Mouse (Mus musculus) stomach, postnatal 0 days (tissue): Measurements from ENCODE around the gene Lin28a. TPM values are rescaled to one million over a fixed set of nuclear protein-coding genes. Genes with fewer than 3 reads are reported as not detected.

Source experiments
- ATAC-seq: fragments of 200-750 bp; cut with Nextera tagmentation; 2 replicates; pipeline ENCODE4 v1.8.0; 2017; ENCODE audit not compliant: low FRiP score, low TSS enrichment
- DNase-seq: peaks from one replicate; pipeline ENCODE4 v3.0.0-alpha.2; 2016; ENCODE audit warnings: low spot score
- H3K27ac ChIP-seq: fragments of 300-500 bp; sonication (generic); replicated peaks from 2 replicates; pipeline ENCODE4 v1.5.1; 2014; ENCODE audit warnings: mild to moderate bottlenecking, control low read depth
- H3K27me3 ChIP-seq: fragments of 300-500 bp; sonication (generic); 2 replicates; pipeline ENCODE4 v1.6.1; 2014; ENCODE audit warnings: low read length; ENCODE audit not compliant: control insufficient read depth, insufficient read depth
- H3K36me3 ChIP-seq: fragments of 300-500 bp; sonication (generic); 2 replicates; pipeline ENCODE4 v1.6.1; 2014; ENCODE audit warnings: low read length, mixed read lengths; ENCODE audit not compliant: control insufficient read depth, insufficient read depth
- H3K4me1 ChIP-seq: fragments of 300-500 bp; sonication (generic); replicated peaks from 2 replicates; pipeline ENCODE4 v1.6.1; 2014; ENCODE audit warnings: antibody characterized with exemption; ENCODE audit not compliant: control insufficient read depth, insufficient read depth
- H3K4me2 ChIP-seq: fragments of 300-500 bp; sonication (generic); replicated peaks from 2 replicates; pipeline ENCODE4 v1.6.1; 2014; ENCODE audit warnings: low read depth, mild to moderate bottlenecking, control low read depth, moderate library complexity
- H3K4me3 ChIP-seq: fragments of 300-500 bp; sonication (generic); 2 replicates; pipeline ENCODE4 v1.5.1; 2014; ENCODE audit warnings: low read depth, low read length, control low read depth
- H3K9ac ChIP-seq: fragments of 300-500 bp; sonication (generic); 2 replicates; pipeline ENCODE4 v1.6.1; 2014; ENCODE audit warnings: mild to moderate bottlenecking, low read length, control low read depth, mixed read lengths
- H3K9me3 ChIP-seq: fragments of 300-500 bp; sonication (generic); 2 replicates; pipeline ENCODE4 v1.6.1; 2016; ENCODE audit warnings: low read length; ENCODE audit not compliant: control insufficient read depth
- CTCF ChIP-seq: IDR thresholded peaks from 2 replicates; pipeline ENCODE4 v1.5.1; 2016; ENCODE audit warnings: antibody characterized with exemption, low read depth, mild to moderate bottlenecking, moderate library complexity
- EP300 ChIP-seq: optimal IDR thresholded peaks from 2 replicates; pipeline ENCODE3; 2016; ENCODE audit warnings: antibody characterized with exemption
- WGBS: fragments of 180-500 bp; shearing (Covaris S2); extraction: QIAGEN DNeasy Blood & Tissue Kit; methylation state at CpG from one replicate; pipeline ENCODE4 v1.1.7; 2014; 5-methylcytosine and 5-hydroxymethylcytosine counted together
- polyA plus RNA-seq: library from polyadenylated mRNA; unstranded; fragments of >200 nt; fragmentation: Nextera tagmentation; extraction: Ambion mirVana; gene quantifications from 2 replicates; pipeline ENCODE4 v1.2.1, GENCODE M21; 2015

The Lin28a gene
- polyA plus RNA-seq, 1 experiment from 2014 or later: not detected

DNA sequence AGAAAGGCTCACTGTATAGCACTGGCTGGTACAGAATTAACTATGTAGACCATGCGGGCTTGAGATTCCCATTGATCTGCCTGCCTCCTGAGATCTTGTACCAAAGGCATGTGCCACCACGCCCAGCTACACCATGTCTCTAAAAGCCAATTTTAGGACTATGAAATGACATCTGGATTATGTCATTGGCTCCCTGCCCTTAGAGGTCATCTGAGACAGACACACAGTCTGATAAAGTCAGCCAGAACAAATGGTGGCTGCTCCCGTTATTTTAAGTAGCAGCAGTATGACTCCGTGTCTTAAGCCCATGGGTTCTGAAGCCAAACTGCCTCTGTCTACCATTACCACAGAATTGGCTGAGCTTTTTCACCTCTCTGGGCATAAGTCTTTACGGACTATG is 38.1 kb downstream of the Lin28a start:
- H3K27me3 ChIP-seq: no peaks in the 10 kb centered on the region
- DNase-seq (no peak), ATAC-seq (no peak)
- no peak overlapping the region for H3K4me3 ChIP-seq
- no peak overlapping the region for H3K27ac ChIP-seq
- no peaks in the 10 kb centered on the region for H3K4me1 ChIP-seq
- H3K4me2 ChIP-seq: no peak overlapping the region
- WGBS: 77% methylated on average over 5 of the region's 5 CpGs
- TF ChIP-seq CTCF (no peak), EP300 (no peak)
- no peaks in the 10 kb centered on the region for H3K9me3 ChIP-seq
- no peak overlapping the region for H3K9ac ChIP-seq
- H3K36me3 ChIP-seq: peaks cover 13% of the 10 kb centered on the region

DNA sequence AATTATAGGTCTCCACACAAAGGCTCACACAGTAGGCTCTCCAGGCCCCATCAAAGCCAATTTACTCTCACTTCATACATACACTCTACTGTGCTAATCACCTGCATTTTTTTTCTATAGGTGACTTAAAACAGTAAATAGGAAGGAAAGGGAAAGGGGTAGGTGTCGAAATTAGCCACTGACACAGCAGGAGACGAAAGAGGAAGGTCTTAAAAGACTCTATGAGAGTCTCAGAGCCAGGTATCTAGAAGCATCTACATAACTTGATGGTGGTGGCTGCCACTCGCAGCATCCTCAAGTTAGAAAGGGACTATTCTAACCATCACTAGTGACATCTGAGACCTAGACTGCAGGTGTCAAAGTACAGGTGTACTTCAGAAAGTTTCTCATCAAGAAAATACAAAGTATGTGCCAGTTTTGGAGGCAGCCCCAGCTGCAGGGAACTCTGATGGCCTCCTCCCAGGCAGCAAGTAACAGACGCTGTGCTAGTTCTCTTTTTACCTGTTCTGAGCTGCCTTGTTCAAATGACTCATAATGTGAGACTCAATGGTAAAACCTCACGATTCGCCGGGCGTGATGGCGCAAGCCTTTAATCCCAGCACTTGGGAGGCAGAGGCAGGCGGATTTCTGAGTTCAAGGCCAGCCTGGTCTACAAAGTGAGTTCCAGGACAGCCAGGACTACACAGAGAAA is 40.5 kb downstream of the Lin28a start:
- Histone ChIP-seq H3K4me2 (no peak overlapping the region), H3K27ac (no peak overlapping the region), H3K9me3 (no peaks in the 10 kb centered on the region), H3K9ac (no peak overlapping the region), H3K36me3 (peaks cover 14% of the 10 kb centered on the region), H3K4me3 (no peak overlapping the region), H3K4me1 (no peaks in the 10 kb centered on the region), H3K27me3 (no peaks in the 10 kb centered on the region)
- ATAC-seq: no peak
- TF ChIP-seq CTCF: no peak
- no peak for TF ChIP-seq EP300
- DNase-seq: no peak
- 89% methylated on average over 10 of the region's 10 CpGs for WGBS

DNA sequence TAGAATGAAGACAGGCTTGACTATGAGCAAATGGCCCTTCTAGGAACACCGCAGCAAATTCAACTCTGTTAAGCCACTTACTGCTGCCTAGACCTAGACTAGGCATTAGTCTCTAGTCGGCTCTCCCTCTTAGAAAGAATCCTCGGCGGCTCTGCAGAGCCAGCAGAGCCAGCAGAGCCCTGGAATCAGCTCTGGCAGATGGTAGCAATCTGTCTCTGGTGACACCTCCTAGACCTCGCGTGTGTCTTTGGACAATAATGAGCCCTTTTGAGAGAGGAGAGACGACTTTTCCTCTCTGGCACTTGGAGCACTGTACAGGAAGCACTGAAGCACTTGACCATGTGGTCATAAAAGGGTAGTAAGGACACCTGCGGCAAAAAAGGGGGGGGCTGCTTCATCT is 46.9 kb downstream of the Lin28a start:
- DNase-seq: no peak
- no peak overlapping the region for H3K27ac ChIP-seq
- peaks cover 5% of the 10 kb centered on the region; the same call in 1 of the 2 replicates for H3K36me3 ChIP-seq
- no peak overlapping the region for H3K4me2 ChIP-seq
- no peak for TF ChIP-seq EP300
- TF ChIP-seq CTCF: no peak
- H3K27me3 ChIP-seq: no peaks in the 10 kb centered on the region
- H3K4me1 ChIP-seq: no peaks in the 10 kb centered on the region
- no peaks in the 10 kb centered on the region for H3K9me3 ChIP-seq
- 57% methylated on average over 8 of the region's 8 CpGs for WGBS
- no peak overlapping the region for H3K9ac ChIP-seq
- no peak for ATAC-seq
- H3K4me3 ChIP-seq: no peak overlapping the region

DNA sequence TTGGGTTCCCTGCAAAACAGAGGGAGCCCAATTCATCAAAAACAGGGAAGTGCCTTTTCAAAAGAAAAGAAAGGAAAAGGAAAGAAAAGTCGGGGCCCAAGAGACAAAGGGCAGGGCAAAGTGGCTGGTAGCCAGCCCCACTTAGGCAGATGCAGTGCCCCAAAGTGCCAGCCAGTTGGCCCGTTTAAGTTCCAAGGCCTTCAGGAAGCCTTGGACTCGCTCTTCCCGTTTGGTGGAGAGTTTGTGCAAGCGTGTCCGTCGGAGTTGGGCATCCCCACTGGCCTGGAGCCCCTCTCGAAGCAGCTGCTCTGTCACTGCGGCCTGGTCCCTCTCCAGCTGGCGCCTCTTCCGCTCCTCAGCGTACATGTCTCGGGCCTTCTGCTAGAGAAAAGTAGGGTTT is 47.8 kb downstream of the Lin28a start:
- H3K4me1 ChIP-seq: no peaks in the 10 kb centered on the region
- ATAC-seq (no peak), DNase-seq (no peak)
- WGBS: 83% methylated on average over 13 of the region's 13 CpGs
- H3K27me3 ChIP-seq: no peaks in the 10 kb centered on the region
- 0 out of 2 replicates have a peak, but pooled peaks cover 4% of the 10 kb centered on the region for H3K36me3 ChIP-seq
- TF ChIP-seq EP300 (no peak), CTCF (no peak)
- H3K27ac ChIP-seq: no peak overlapping the region
- no peak overlapping the region for H3K9ac ChIP-seq
- H3K9me3 ChIP-seq: no peaks in the 10 kb centered on the region
- no peak overlapping the region for H3K4me3 ChIP-seq
- H3K4me2 ChIP-seq: no peak overlapping the region

DNA sequence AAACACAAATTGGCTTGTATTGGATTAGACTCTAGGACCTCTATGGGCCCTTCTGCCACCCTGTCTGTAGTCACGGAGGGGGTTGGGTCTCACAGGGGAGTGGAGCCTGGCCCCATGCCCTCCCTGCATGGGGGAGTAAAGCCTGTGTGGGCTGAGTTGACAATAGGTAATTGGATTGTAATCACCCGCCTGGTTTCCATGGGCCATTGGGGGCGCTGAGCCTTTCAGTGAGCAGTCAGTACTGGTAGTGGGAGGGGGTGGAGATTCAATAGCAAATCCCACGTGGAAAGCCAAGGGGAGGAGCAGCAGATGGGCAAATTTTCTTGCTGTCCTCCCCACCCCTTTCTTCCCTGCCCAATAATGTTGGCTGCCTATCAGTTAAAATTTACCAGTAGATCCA is 48.4 kb downstream of the Lin28a start:
- H3K27ac ChIP-seq: no peak overlapping the region
- TF ChIP-seq CTCF (no peak), EP300 (no peak)
- ATAC-seq (no peak), DNase-seq (no peak)
- no peaks in the 10 kb centered on the region for H3K9me3 ChIP-seq
- 0 out of 2 replicates have a peak, but pooled peaks cover 4% of the 10 kb centered on the region for H3K36me3 ChIP-seq
- no peak overlapping the region for H3K9ac ChIP-seq
- H3K27me3 ChIP-seq: no peaks in the 10 kb centered on the region
- no peaks in the 10 kb centered on the region for H3K4me1 ChIP-seq
- 56% methylated on average over 4 of the region's 4 CpGs for WGBS
- no peak overlapping the region for H3K4me3 ChIP-seq
- no peak overlapping the region for H3K4me2 ChIP-seq

DNA sequence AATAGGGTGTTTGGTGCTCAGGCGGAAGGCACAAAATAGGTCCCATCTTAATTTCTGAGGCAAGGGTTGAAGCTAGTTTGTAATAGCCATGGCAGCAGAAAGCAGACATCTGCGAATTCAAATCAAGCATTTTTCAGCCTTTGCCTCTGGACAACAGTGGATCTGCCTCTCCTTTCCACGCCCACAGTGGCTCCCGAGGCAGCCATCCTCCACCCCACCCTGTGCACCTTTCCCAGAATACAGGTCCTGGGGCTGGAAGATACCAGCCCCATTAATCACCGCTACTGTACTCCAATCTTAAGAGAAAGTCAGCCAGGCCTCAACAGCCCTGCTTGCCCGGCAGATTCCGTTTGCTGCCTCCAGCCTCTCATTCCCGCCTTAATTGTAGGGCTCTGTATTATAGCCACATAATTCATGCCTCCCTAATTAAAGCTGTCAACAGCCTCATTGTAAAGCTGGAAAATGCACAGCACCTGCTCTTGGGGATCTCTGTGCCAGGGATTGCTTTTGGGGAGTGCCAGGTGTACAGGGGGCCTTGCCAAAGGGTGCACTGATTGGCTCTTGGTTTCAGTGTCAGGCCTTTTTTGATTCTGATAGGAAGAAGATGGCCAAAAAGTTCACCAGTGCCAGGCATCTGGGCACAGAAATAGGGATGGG is 49.4 kb downstream of the Lin28a start:
- H3K27ac ChIP-seq: no peak overlapping the region
- H3K36me3 ChIP-seq: peaks cover 4% of the 10 kb centered on the region; the same call in 1 of the 2 replicates
- H3K4me2 ChIP-seq: no peak overlapping the region
- H3K27me3 ChIP-seq: no peaks in the 10 kb centered on the region
- H3K4me1 ChIP-seq: no peaks in the 10 kb centered on the region
- TF ChIP-seq EP300 (no peak), CTCF (no peak)
- no peaks in the 10 kb centered on the region for H3K9me3 ChIP-seq
- H3K9ac ChIP-seq: no peak overlapping the region
- WGBS: 48% methylated on average over 8 of the region's 8 CpGs
- H3K4me3 ChIP-seq: no peak overlapping the region
- ATAC-seq (no peak), DNase-seq (no peak)
